Mouse (Mus musculus) lung, postnatal 0 days (tissue): ENCODE results near the gene Cd3d.

Experiments used
- CTCF ChIP-seq: IDR thresholded peaks from 2 replicates; pipeline ENCODE4 v1.5.1; 2016; ENCODE audit warnings: antibody characterized with exemption, mild to moderate bottlenecking
- EP300 ChIP-seq: IDR thresholded peaks from 2 replicates; pipeline ENCODE4 v1.6.1; 2016; ENCODE audit warnings: antibody characterized with exemption, mild to moderate bottlenecking, control low read depth

DNA sequence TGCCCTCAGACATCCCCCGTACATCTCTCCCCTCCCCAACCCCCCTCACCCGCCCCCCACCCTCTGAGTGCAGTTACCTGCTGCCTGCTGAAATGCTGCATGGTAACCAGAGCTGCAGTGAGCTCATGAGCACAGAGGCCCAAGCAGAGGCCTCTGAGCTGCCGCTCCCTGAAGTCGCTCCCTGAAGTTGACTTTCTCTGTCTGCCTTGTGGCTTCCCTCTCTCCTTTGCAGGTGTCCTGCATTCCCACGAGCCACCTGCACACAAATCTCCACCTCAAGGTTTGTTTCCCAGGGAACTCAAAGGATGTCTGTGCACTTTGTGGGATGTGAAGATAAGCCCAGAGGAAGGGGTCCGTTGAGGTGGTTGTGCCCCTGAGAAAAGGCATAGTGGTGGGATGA is 29.7 kb downstream of the Cd3d start:
- TF ChIP-seq CTCF = no peak
- TF ChIP-seq EP300 = no peak
